Mouse (Mus musculus): ENCODE measurements at regions not wholly inside any gene's neighbourhood (a gene's known extent, or its start where the extent isn't known, plus 50 kb on each side); places are given as distances from the start of the nearest gene placed in this dataset.
"Not testable (repeated sequence)": the region's sequence is repeated elsewhere in the genome, so short reads cannot be mapped to it uniquely, and the experiment has no call there.

- H3K4me2 ChIP-seq (ENCODE audit: low read length); H3K27me3 ChIP-seq (ENCODE audit: control insufficient read depth, insufficient read depth, low read length); H3K9ac ChIP-seq (ENCODE audit: low read length); H3K4me3 ChIP-seq (ENCODE audit: control insufficient read depth in 1 of 2, insufficient read depth in 1 of 2, low read depth in 1 of 2, low read length in 2 of 2); H3K36me3 ChIP-seq (ENCODE audit: control insufficient read depth, insufficient read depth, low read length); H3K9me3 ChIP-seq (ENCODE audit: control insufficient read depth, low read length): not testable (repeated sequence)
- Histone ChIP-seq H3K4me1 (ENCODE audit: control insufficient read depth in 2 of 2, insufficient read depth in 2 of 2, low read length in 2 of 2) (peaks cover 20 to 26% of the 10 kb centered on the region in 2 experiments), H3K27ac (replicated peaks in 1 of 2; ENCODE audit: control insufficient read depth in 1 of 2, insufficient read depth in 1 of 2, low read depth in 2 of 2, low read length in 2 of 2) (peak overlapping the region; percentile 52 to 74)
- WGBS: 28% methylated on average over 4 of the region's 5 CpGs
- ATAC-seq (ENCODE audit: insufficient number of reproducible peaks, insufficient read depth, low FRiP score, low read depth): peak; percentile 82
Measured at GRCm38 (mm10) chrX:103555041-103555986, 75.1 kb upstream of the Zcchc13 start.

GRCm38 (mm10) chrX:103556046-103556445 lies 74.3 kb upstream of the Zcchc13 start:
- H3K4me1 ChIP-seq (ENCODE audit: control insufficient read depth in 2 of 2, insufficient read depth in 2 of 2, low read length in 2 of 2): peaks cover 17 to 21% of the 10 kb centered on the region in 2 experiments
- no peaks in the 10 kb centered on the region for H3K27me3 ChIP-seq (ENCODE audit: control insufficient read depth, insufficient read depth, low read length)
- H3K4me2 ChIP-seq (ENCODE audit: low read length): no peak overlapping the region
- H3K36me3 ChIP-seq (ENCODE audit: control insufficient read depth, insufficient read depth, low read length): no peaks in the 10 kb centered on the region
- no peak overlapping the region for H3K4me3 ChIP-seq (ENCODE audit: control insufficient read depth in 1 of 2, insufficient read depth in 1 of 2, low read depth in 1 of 2, low read length in 2 of 2)
- H3K9me3 ChIP-seq (ENCODE audit: control insufficient read depth, low read length): no peaks in the 10 kb centered on the region
- ATAC-seq (ENCODE audit: insufficient number of reproducible peaks, insufficient read depth, low FRiP score, low read depth): no peak
- H3K9ac ChIP-seq (ENCODE audit: low read length): no peak overlapping the region
- peak overlapping the region; percentile 52 to 74 for H3K27ac ChIP-seq (replicated peaks in 1 of 2; ENCODE audit: control insufficient read depth in 1 of 2, insufficient read depth in 1 of 2, low read depth in 2 of 2, low read length in 2 of 2)
- WGBS: 60% methylated on average over 4 of the region's 4 CpGs

GRCm38 (mm10) chrX:103556681-103557490 lies 73.5 kb upstream of the Zcchc13 start:
- WGBS: 42% methylated on average over 7 of the region's 7 CpGs
- no peak overlapping the region for H3K4me2 ChIP-seq (ENCODE audit: low read length)
- no peaks in the 10 kb centered on the region for H3K27me3 ChIP-seq (ENCODE audit: control insufficient read depth, insufficient read depth, low read length)
- H3K9ac ChIP-seq (ENCODE audit: low read length): no peak overlapping the region
- H3K4me1 ChIP-seq (ENCODE audit: control insufficient read depth in 2 of 2, insufficient read depth in 2 of 2, low read length in 2 of 2): peaks cover 12 to 15% of the 10 kb centered on the region in 2 experiments
- no peak overlapping the region for H3K4me3 ChIP-seq (ENCODE audit: control insufficient read depth in 1 of 2, insufficient read depth in 1 of 2, low read depth in 1 of 2, low read length in 2 of 2)
- peak overlapping the region; percentile 52 to 74 for H3K27ac ChIP-seq (replicated peaks in 1 of 2; ENCODE audit: control insufficient read depth in 1 of 2, insufficient read depth in 1 of 2, low read depth in 2 of 2, low read length in 2 of 2)
- no peaks in the 10 kb centered on the region for H3K9me3 ChIP-seq (ENCODE audit: control insufficient read depth, low read length)
- no peak for ATAC-seq (ENCODE audit: insufficient number of reproducible peaks, insufficient read depth, low FRiP score, low read depth)
- no peaks in the 10 kb centered on the region for H3K36me3 ChIP-seq (ENCODE audit: control insufficient read depth, insufficient read depth, low read length)

GRCm38 (mm10) chrX:103557496-103557895 lies 72.9 kb upstream of the Zcchc13 start:
- no peak for ATAC-seq (ENCODE audit: insufficient number of reproducible peaks, insufficient read depth, low FRiP score, low read depth)
- Histone ChIP-seq H3K9ac (ENCODE audit: low read length) (no peak overlapping the region), H3K4me2 (ENCODE audit: low read length) (no peak overlapping the region)

GRCm38 (mm10) chrX:103563531-103564246 lies 66.7 kb upstream of the Zcchc13 start:
- no peaks in the 10 kb centered on the region for H3K9me3 ChIP-seq (ENCODE audit: control insufficient read depth, low read length)
- no peaks in the 10 kb centered on the region for H3K36me3 ChIP-seq (ENCODE audit: control insufficient read depth, insufficient read depth, low read length)
- no peak overlapping the region for H3K9ac ChIP-seq (ENCODE audit: low read length)
- WGBS: 28% methylated on average over 8 of the region's 8 CpGs
- peak overlapping the region; percentile 77 to 78 for H3K27ac ChIP-seq (replicated peaks in 1 of 2; ENCODE audit: control insufficient read depth in 1 of 2, insufficient read depth in 1 of 2, low read depth in 2 of 2, low read length in 2 of 2)
- no peaks in the 10 kb centered on the region for H3K27me3 ChIP-seq (ENCODE audit: control insufficient read depth, insufficient read depth, low read length)
- H3K4me3 ChIP-seq (ENCODE audit: control insufficient read depth in 1 of 2, insufficient read depth in 1 of 2, low read depth in 1 of 2, low read length in 2 of 2): no peak overlapping the region
- peak overlapping the region; percentile 35 for H3K4me2 ChIP-seq (ENCODE audit: low read length)
- ATAC-seq (ENCODE audit: insufficient number of reproducible peaks, insufficient read depth, low FRiP score, low read depth): peak; percentile 92
- peaks cover 7 to 10% of the 10 kb centered on the region in 2 experiments; a peak in 3 of 4 replicates for H3K4me1 ChIP-seq (ENCODE audit: control insufficient read depth in 2 of 2, insufficient read depth in 2 of 2, low read length in 2 of 2)

More at GRCm38 (mm10) chrX:103557496-103557895, 72.9 kb upstream of the Zcchc13 start:
- Histone ChIP-seq H3K36me3 (ENCODE audit: control insufficient read depth, insufficient read depth, low read length) (no peaks in the 10 kb centered on the region), H3K27me3 (ENCODE audit: control insufficient read depth, insufficient read depth, low read length) (no peaks in the 10 kb centered on the region), H3K9me3 (ENCODE audit: control insufficient read depth, low read length) (no peaks in the 10 kb centered on the region), H3K4me1 (ENCODE audit: control insufficient read depth in 2 of 2, insufficient read depth in 2 of 2, low read length in 2 of 2) (peaks cover 12 to 15% of the 10 kb centered on the region in 2 experiments), H3K4me3 (ENCODE audit: control insufficient read depth in 1 of 2, insufficient read depth in 1 of 2, low read depth in 1 of 2, low read length in 2 of 2) (no peak overlapping the region), H3K27ac (replicated peaks in 1 of 2; ENCODE audit: control insufficient read depth in 1 of 2, insufficient read depth in 1 of 2, low read depth in 2 of 2, low read length in 2 of 2) (peak overlapping the region in 1 of 2 experiments; percentile 74; a peak in 3 of 4 replicates)
- WGBS: 86% methylated on average over 4 of the region's 4 CpGs

- Histone ChIP-seq H3K4me3 (ENCODE audit: control insufficient read depth in 1 of 2, insufficient read depth in 1 of 2, low read depth in 1 of 2, low read length in 2 of 2) (no peak overlapping the region), H3K4me1 (ENCODE audit: control insufficient read depth in 2 of 2, insufficient read depth in 2 of 2, low read length in 2 of 2) (no peaks in the 10 kb centered on the region), H3K9ac (ENCODE audit: low read length) (no peak overlapping the region), H3K27ac (replicated peaks in 1 of 2; ENCODE audit: control insufficient read depth in 1 of 2, insufficient read depth in 1 of 2, low read depth in 2 of 2, low read length in 2 of 2) (no peak overlapping the region), H3K4me2 (ENCODE audit: low read length) (no peak overlapping the region), H3K27me3 (ENCODE audit: control insufficient read depth, insufficient read depth, low read length) (no peaks in the 10 kb centered on the region), H3K36me3 (ENCODE audit: control insufficient read depth, insufficient read depth, low read length) (peaks cover 11% of the 10 kb centered on the region; the same call in 1 of the 2 replicates), H3K9me3 (ENCODE audit: control insufficient read depth, low read length) (no peaks in the 10 kb centered on the region)
- ATAC-seq (ENCODE audit: insufficient number of reproducible peaks, insufficient read depth, low FRiP score, low read depth): no peak
- 92% methylated on average over 4 of the region's 4 CpGs for WGBS
Measured at GRCm38 (mm10) chrX:103573344-103573743, 57.0 kb upstream of the Zcchc13 start.

GRCm38 (mm10) chrX:103579484-103579883 lies 50.9 kb upstream of the Zcchc13 start:
- 0 out of 2 replicates have a peak, but pooled peaks cover 6% of the 10 kb centered on the region for H3K36me3 ChIP-seq (ENCODE audit: control insufficient read depth, insufficient read depth, low read length)
- whole genome bisulfite sequencing: 50% methylated on average over 5 of the region's 5 CpGs
- peaks cover 0 to 7% of the 10 kb centered on the region in 2 experiments; a peak in 1 of 4 replicates for H3K4me1 ChIP-seq (ENCODE audit: control insufficient read depth in 2 of 2, insufficient read depth in 2 of 2, low read length in 2 of 2)
- no peak overlapping the region for H3K27ac ChIP-seq (replicated peaks in 1 of 2; ENCODE audit: control insufficient read depth in 1 of 2, insufficient read depth in 1 of 2, low read depth in 2 of 2, low read length in 2 of 2)
- H3K4me3 ChIP-seq (ENCODE audit: control insufficient read depth in 1 of 2, insufficient read depth in 1 of 2, low read depth in 1 of 2, low read length in 2 of 2): no peak overlapping the region
- no peak overlapping the region for H3K4me2 ChIP-seq (ENCODE audit: low read length)
- H3K9ac ChIP-seq (ENCODE audit: low read length): no peak overlapping the region
- H3K9me3 ChIP-seq (ENCODE audit: control insufficient read depth, low read length): no peaks in the 10 kb centered on the region
- no peak for ATAC-seq (ENCODE audit: insufficient number of reproducible peaks, insufficient read depth, low FRiP score, low read depth)
- no peaks in the 10 kb centered on the region for H3K27me3 ChIP-seq (ENCODE audit: control insufficient read depth, insufficient read depth, low read length)
